Mouse (Mus musculus) thymus, adult 18-20 months (tissue): Measurements from ENCODE around the gene Mtch2.

Experiments used
- DNase-seq, 2 experiments: peaks; one replicate each; pipeline ENCODE4 v3.0.0; 2022; ENCODE audit warnings: mixed read lengths in 2 of 2

The Mtch2 gene

DNA sequence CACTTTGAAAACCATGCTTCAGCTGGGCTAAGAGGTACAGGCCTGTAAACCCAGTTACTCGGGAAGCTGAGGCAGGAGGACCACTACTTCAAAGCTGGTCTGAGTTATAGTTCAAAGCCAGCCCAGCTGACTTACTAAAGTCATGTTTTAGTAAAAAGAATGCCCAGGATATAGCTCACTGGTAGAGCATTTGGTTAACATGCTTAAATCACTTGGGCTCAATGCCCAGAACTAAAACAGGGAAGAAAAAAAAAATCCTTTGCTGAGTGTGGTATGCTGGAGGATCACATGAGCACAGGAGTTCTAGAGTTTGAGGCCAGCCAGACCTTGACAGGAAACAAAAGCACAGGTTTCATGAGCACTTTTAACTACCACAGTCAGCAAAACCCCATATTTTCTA, 64.7 kb downstream of the Mtch2 start:
- no peak for DNase-seq

DNA sequence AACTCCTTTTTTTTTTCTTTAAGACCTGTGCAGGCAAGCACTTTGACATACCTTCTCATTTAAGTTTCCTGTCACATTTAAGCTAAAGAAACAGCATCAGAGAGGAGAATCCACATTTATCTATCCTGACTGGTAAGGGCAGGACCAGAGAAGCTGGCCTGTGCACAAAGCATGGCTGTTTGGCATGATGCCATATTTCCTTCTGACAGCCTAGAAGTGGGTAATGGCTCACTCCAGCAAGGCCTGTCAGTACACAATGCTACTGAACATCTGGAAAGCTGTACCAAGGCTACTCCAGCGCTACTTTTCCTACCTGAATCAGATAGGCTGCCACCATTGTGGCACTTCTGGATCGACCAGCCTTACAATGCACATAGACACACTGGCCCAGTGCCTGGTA, 66.7 kb downstream of the Mtch2 start:
- DNase-seq: no peak

DNA sequence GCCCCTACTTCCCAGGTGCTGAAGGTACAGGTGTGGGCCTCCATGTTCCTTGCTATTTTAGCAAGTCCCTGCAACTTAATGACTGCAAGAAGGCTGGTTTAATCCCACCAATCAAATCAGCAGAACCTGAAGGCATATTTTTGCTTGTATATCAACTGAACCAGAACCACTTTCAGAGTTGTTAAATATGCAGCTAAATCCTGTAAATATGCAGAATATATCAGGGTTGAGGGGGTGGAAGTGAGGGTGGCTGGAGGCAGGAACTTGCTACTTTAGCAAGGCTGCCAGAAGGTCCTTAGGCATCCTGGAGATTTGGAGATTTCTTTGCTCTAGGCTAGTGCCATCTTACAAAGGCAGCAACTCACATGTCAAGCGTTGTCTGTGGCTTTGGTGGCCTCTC, 68.6 kb downstream of the Mtch2 start:
- DNase-seq: no peak
